ENCODE assay signal across 8 mouse cellular contexts in genomic region chr3:149444854-149445577, GRCm38 (mm10).
DNase-seq lines count a peak whose midpoint lies in the region; ATAC-seq lines count a peak whose summit lies in the region.

No protein-coding gene starts in this region.

- H3K4me1 ChIP-seq in heart, embryonic 11.5 days (ENCODE audit: control insufficient read depth, insufficient read depth, low read length), result no peaks in the 10 kb centered on the region
- peaks cover 5% of the 10 kb centered on the region; the same call in 1 of the 2 replicates for H3K4me1 ChIP-seq in kidney, embryonic 16.5 days (ENCODE audit: insufficient read depth, low read length)
- H3K4me1 ChIP-seq in liver, embryonic 16.5 days (ENCODE audit: control insufficient read depth, low read depth, low read length), result no peaks in the 10 kb centered on the region
- H3K4me1 ChIP-seq in neural tube, embryonic 12.5 days, result peaks cover 7% of the 10 kb centered on the region

- ATAC-seq in heart, embryonic 11.5 days (replicated peaks; ENCODE audit: insufficient number of reproducible peaks, low FRiP score, low TSS enrichment), result no peak
- ATAC-seq in kidney, embryonic 16.5 days (ENCODE audit: low FRiP score, low TSS enrichment), result peak; percentile 89
- no peak for ATAC-seq in liver, embryonic 16.5 days (ENCODE audit: low read depth)
- ATAC-seq in neural tube, embryonic 12.5 days (ENCODE audit: low FRiP score, low read depth), result peak; percentile 82

- H3K27me3 ChIP-seq in heart, embryonic 11.5 days (ENCODE audit: control insufficient read depth, insufficient read depth, low read length), result no peaks in the 10 kb centered on the region
- H3K27me3 ChIP-seq in kidney, embryonic 16.5 days (ENCODE audit: insufficient read depth, low read length), result no peaks in the 10 kb centered on the region
- H3K27me3 ChIP-seq in liver, embryonic 16.5 days (ENCODE audit: control insufficient read depth, insufficient read depth, low read depth, low read length), result no peaks in the 10 kb centered on the region
- no peaks in the 10 kb centered on the region for H3K27me3 ChIP-seq in neural tube, embryonic 12.5 days (replicated peaks)

- H3K9ac ChIP-seq in heart, embryonic 11.5 days (ENCODE audit: low read depth, low read length), result peak overlapping the region; percentile 43; the same call in 1 of the 2 replicates
- H3K9ac ChIP-seq in kidney, embryonic 16.5 days (replicated peaks; ENCODE audit: low read length), result peak overlapping the region; percentile 53; the same call in 1 of the 2 replicates
- no peak overlapping the region for H3K9ac ChIP-seq in liver, embryonic 16.5 days (ENCODE audit: low read depth, low read length)
- 0 out of 2 replicates have a peak overlapping the region, but pooled peaks have one; percentile 33 for H3K9ac ChIP-seq in neural tube, embryonic 12.5 days

- DNase-seq in cerebellum, adult 9-10 months, result peak; percentile 1
- DNase-seq in cerebellum, adult 8-10 months, result no peak
- peak; percentile 10 to 21 for DNase-seq in cerebellum, postnatal 36 days
- no peak for DNase-seq in MN1 (ENCODE audit: low spot score)

- H3K4me2 ChIP-seq in heart, embryonic 11.5 days, result peak overlapping the region; percentile 64
- peak overlapping the region; percentile 57 for H3K4me2 ChIP-seq in kidney, embryonic 16.5 days (replicated peaks; ENCODE audit: low read depth, low read length)
- H3K4me2 ChIP-seq in liver, embryonic 16.5 days (ENCODE audit: low read depth, low read length), result peak overlapping the region; percentile 43
- H3K4me2 ChIP-seq in neural tube, embryonic 12.5 days (replicated peaks), result peak overlapping the region; percentile 53

- no peaks in the 10 kb centered on the region for H3K36me3 ChIP-seq in heart, embryonic 11.5 days (ENCODE audit: control insufficient read depth, insufficient read depth, low read length)
- H3K36me3 ChIP-seq in kidney, embryonic 16.5 days (ENCODE audit: insufficient read depth, low read length), result no peaks in the 10 kb centered on the region
- no peaks in the 10 kb centered on the region for H3K36me3 ChIP-seq in liver, embryonic 16.5 days (ENCODE audit: control insufficient read depth, insufficient read depth)
- no peaks in the 10 kb centered on the region for H3K36me3 ChIP-seq in neural tube, embryonic 12.5 days

- peak overlapping the region; percentile 44 for H3K4me3 ChIP-seq in heart, embryonic 11.5 days (ENCODE audit: low read depth, low read length)
- peak overlapping the region; percentile 49 for H3K4me3 ChIP-seq in kidney, embryonic 16.5 days (ENCODE audit: low read length)
- peak overlapping the region; percentile 35; the same call in 1 of the 2 replicates for H3K4me3 ChIP-seq in liver, embryonic 16.5 days (ENCODE audit: low read depth, low read length)
- H3K4me3 ChIP-seq in neural tube, embryonic 12.5 days, result peak overlapping the region; percentile 16; the same call in 1 of the 2 replicates

- WGBS in heart, embryonic 11.5 days (ENCODE audit: insufficient replicate concordance), result 6% methylated on average over 15 of the region's 15 CpGs
- WGBS in kidney, embryonic 16.5 days, result 13% methylated on average over 15 of the region's 15 CpGs
- 13% methylated on average over 15 of the region's 15 CpGs for WGBS in liver, embryonic 16.5 days (ENCODE audit: insufficient replicate concordance)
- WGBS in neural tube, embryonic 12.5 days, result 2% methylated on average over 15 of the region's 15 CpGs

- no peak overlapping the region for H3K27ac ChIP-seq in heart, embryonic 11.5 days (ENCODE audit: low read depth, low read length)
- no peak overlapping the region for H3K27ac ChIP-seq in kidney, embryonic 16.5 days (ENCODE audit: low read length)
- no peak overlapping the region for H3K27ac ChIP-seq in liver, embryonic 16.5 days (ENCODE audit: low read length)
- H3K27ac ChIP-seq in neural tube, embryonic 12.5 days, result no peak overlapping the region

- H3K9me3 ChIP-seq in heart, embryonic 11.5 days (replicated peaks; ENCODE audit: control insufficient read depth, low read length), result no peaks in the 10 kb centered on the region
- H3K9me3 ChIP-seq in kidney, embryonic 16.5 days (ENCODE audit: low read length), result no peaks in the 10 kb centered on the region
- H3K9me3 ChIP-seq in liver, embryonic 16.5 days (replicated peaks; ENCODE audit: control insufficient read depth, low read length), result no peaks in the 10 kb centered on the region
- H3K9me3 ChIP-seq in neural tube, embryonic 12.5 days, result no peaks in the 10 kb centered on the region

Comparison
In these comparisons a context has a peak if more than half of its experiments do, and no peak if none do; other contexts are left out.
1. DNase-seq: peak in cerebellum, adult 9-10 months (single experiment) and cerebellum, postnatal 36 days (2 of 2); none in cerebellum, adult 8-10 months (single experiment) and MN1 (single experiment).
2. ATAC-seq: peak in kidney, embryonic 16.5 days (single experiment) and neural tube, embryonic 12.5 days (single experiment); none in heart, embryonic 11.5 days (single experiment) and liver, embryonic 16.5 days (single experiment).
3. Peak in every context shown above with its lines, with median percentiles within 50 percentile points of each other: H3K4me2 ChIP-seq and H3K4me3 ChIP-seq.